Mouse (Mus musculus) stomach, postnatal 0 days (tissue): ENCODE results near the gene Themis.

Experiments
- CTCF ChIP-seq: IDR thresholded peaks from 2 replicates; pipeline ENCODE4 v1.5.1; 2016; ENCODE audit warnings: antibody characterized with exemption, low read depth, mild to moderate bottlenecking, moderate library complexity
- EP300 ChIP-seq: optimal IDR thresholded peaks from 2 replicates; pipeline ENCODE3; 2016; ENCODE audit warnings: antibody characterized with exemption

- TF ChIP-seq CTCF (no peak), EP300 (no peak)
Measured at GRCm38 (mm10) chr10:28694981-28695380, 26.8 kb downstream of the Themis start.
